Mouse (Mus musculus) adrenal gland, postnatal 4 days (tissue): Measurements from ENCODE around the gene Nrxn3. TPM values are rescaled to one million over a fixed set of nuclear protein-coding genes. Genes with fewer than 3 reads are reported as not detected.

Experiments
- DNase-seq, 2 experiments: peaks; one replicate each; pipeline ENCODE4 v3.0.0; 2021 to 2022; ENCODE audit warnings: low spot score in 2 of 2, mixed read lengths in 2 of 2
- total RNA-seq, 2 experiments: library from RNA; stranded (reverse); gene quantifications; 2 replicates each; pipeline ENCODE4 v1.2.3; 2021

The Nrxn3 gene
- total RNA-seq, 2 experiments from 2014 or later = 1.2 to 2.5 TPM

GRCm38 (mm10) chr12:90041038-90041437 is 1318.4 kb downstream of the Nrxn3 start:
- DNase-seq = no peak

GRCm38 (mm10) chr12:90056256-90056655 is 1333.6 kb downstream of the Nrxn3 start:
- DNase-seq = no peak

GRCm38 (mm10) chr12:90059786-90060185 is 1337.1 kb downstream of the Nrxn3 start:
- no peak for DNase-seq

- DNase-seq = no peak
Observed at GRCm38 (mm10) chr12:90061312-90061711, 1338.6 kb downstream of the Nrxn3 start.

- no peak for DNase-seq
Observed at GRCm38 (mm10) chr12:90062219-90062618, 1339.5 kb downstream of the Nrxn3 start.

GRCm38 (mm10) chr12:90063443-90063842 is 1340.8 kb downstream of the Nrxn3 start:
- DNase-seq = no peak

GRCm38 (mm10) chr12:90085862-90086261 is 1363.2 kb downstream of the Nrxn3 start:
- no peak for DNase-seq

GRCm38 (mm10) chr12:90095754-90096153 is 1373.1 kb downstream of the Nrxn3 start:
- DNase-seq = no peak

- DNase-seq = no peak
Observed at GRCm38 (mm10) chr12:90113351-90113791, 1390.7 kb downstream of the Nrxn3 start.

GRCm38 (mm10) chr12:90131927-90132869 is 1409.5 kb downstream of the Nrxn3 start:
- DNase-seq = no peak

- no peak for DNase-seq
Observed at GRCm38 (mm10) chr12:90142011-90142410, 1419.3 kb downstream of the Nrxn3 start.

GRCm38 (mm10) chr12:90144247-90144646 is 1421.6 kb downstream of the Nrxn3 start:
- DNase-seq = no peak

GRCm38 (mm10) chr12:90158131-90158772 is 1435.6 kb downstream of the Nrxn3 start:
- no peak for DNase-seq

GRCm38 (mm10) chr12:90159911-90160310 is 1437.2 kb downstream of the Nrxn3 start:
- no peak for DNase-seq

- DNase-seq = no peak
Observed at GRCm38 (mm10) chr12:90166118-90166517, 1443.4 kb downstream of the Nrxn3 start.

- DNase-seq = no peak
Observed at GRCm38 (mm10) chr12:90181566-90181965, 1458.9 kb downstream of the Nrxn3 start.

- DNase-seq = no peak
Observed at GRCm38 (mm10) chr12:90183021-90183420, 1460.3 kb downstream of the Nrxn3 start.

GRCm38 (mm10) chr12:90196161-90196560 is 1473.5 kb downstream of the Nrxn3 start:
- DNase-seq = no peak

GRCm38 (mm10) chr12:90197994-90198393 is 1475.3 kb downstream of the Nrxn3 start:
- DNase-seq = no peak

- DNase-seq = no peak
Observed at GRCm38 (mm10) chr12:90202501-90202900, 1479.8 kb downstream of the Nrxn3 start.

- no peak for DNase-seq
Observed at GRCm38 (mm10) chr12:90211410-90211809, 1488.7 kb downstream of the Nrxn3 start.

- DNase-seq = no peak
Observed at GRCm38 (mm10) chr12:90217060-90217459, 1494.4 kb downstream of the Nrxn3 start.
